Mouse (Mus musculus) liver, embryonic 16.5 days (tissue): ENCODE data around the gene Hspa13. TPM values are rescaled to one million over a fixed set of nuclear protein-coding genes. Genes with fewer than 3 reads are reported as not detected.

ENCODE experiments used
- ATAC-seq: fragments of 200-750 bp; cut with Nextera tagmentation; 2 replicates; pipeline ENCODE4 v1.8.0; 2017; ENCODE audit warnings: low read depth, mild to moderate bottlenecking, moderate number of reproducible peaks, moderate library complexity
- H3K27ac ChIP-seq: fragments of 300-500 bp; sonication (generic); 2 replicates; pipeline ENCODE4 v1.5.1; 2014; ENCODE audit warnings: mild to moderate bottlenecking, low read length
- H3K27me3 ChIP-seq: fragments of 300-500 bp; sonication (generic); 2 replicates; pipeline ENCODE4 v1.6.1; 2014; ENCODE audit warnings: low read depth, low read length, mixed read lengths; ENCODE audit not compliant: control insufficient read depth, insufficient read depth
- H3K36me3 ChIP-seq: fragments of 300-500 bp; sonication (generic); 2 replicates; pipeline ENCODE4 v1.6.1; 2014; ENCODE audit warnings: mild to moderate bottlenecking; ENCODE audit not compliant: control insufficient read depth, insufficient read depth
- H3K4me1 ChIP-seq: fragments of 300-500 bp; sonication (generic); 2 replicates; pipeline ENCODE4 v1.6.1; 2014; ENCODE audit warnings: low read depth, low read length, mixed read lengths; ENCODE audit not compliant: control insufficient read depth
- H3K4me2 ChIP-seq: fragments of 300-500 bp; sonication (generic); 2 replicates; pipeline ENCODE4 v1.6.1; 2014; ENCODE audit warnings: low read depth, low read length, mixed read lengths
- H3K4me3 ChIP-seq: fragments of 300-500 bp; sonication (generic); 2 replicates; pipeline ENCODE4 v1.5.1; 2014; ENCODE audit warnings: low read depth, mild to moderate bottlenecking, low read length
- H3K9ac ChIP-seq: fragments of 300-500 bp; sonication (generic); 2 replicates; pipeline ENCODE4 v1.6.1; 2014; ENCODE audit warnings: low read depth, low read length
- H3K9me3 ChIP-seq: fragments of 300-500 bp; sonication (generic); replicated peaks from 2 replicates; pipeline ENCODE4 v1.6.1; 2016; ENCODE audit warnings: low read length; ENCODE audit not compliant: control insufficient read depth
- WGBS: fragments of 180-500 bp; shearing (Covaris S2); extraction: QIAGEN DNeasy Blood & Tissue Kit; methylation state at CpG from one replicate; pipeline ENCODE4 v1.1.7; 2014; ENCODE audit not compliant: insufficient replicate concordance; 5-methylcytosine and 5-hydroxymethylcytosine counted together
- microRNA-seq: library from miRNA; unstranded; fragments of <30 nt; microRNA quantifications from one replicate; pipeline ENCODE4, GENCODE M21; 2016
- polyA plus RNA-seq: library from polyadenylated mRNA; unstranded; fragments of >200 nt; fragmentation: Nextera tagmentation; extraction: Ambion mirVana; gene quantifications from 2 replicates; pipeline ENCODE4 v1.2.1, GENCODE M21; 2015

The Hspa13 gene
- polyA plus RNA-seq, 1 experiment from 2014 or later = 8.6 TPM

GRCm38 (mm10) chr16:75717405-75718173, 49.3 kb downstream of the Hspa13 start:
- Histone ChIP-seq H3K27ac (peak overlapping the region; percentile 73), H3K4me1 (no peaks in the 10 kb centered on the region), H3K9ac (no peak overlapping the region), H3K36me3 (no peaks in the 10 kb centered on the region), H3K4me2 (no peak overlapping the region), H3K4me3 (no peak overlapping the region), H3K9me3 (no peaks in the 10 kb centered on the region), H3K27me3 (no peaks in the 10 kb centered on the region)
- ATAC-seq = peak; percentile 96
- WGBS = 24% methylated on average over 2 of the region's 2 CpGs

- Histone ChIP-seq H3K36me3 (no peaks in the 10 kb centered on the region), H3K9me3 (no peaks in the 10 kb centered on the region), H3K27ac (no peak overlapping the region), H3K4me2 (no peak overlapping the region), H3K4me1 (no peaks in the 10 kb centered on the region), H3K9ac (no peak overlapping the region), H3K4me3 (no peak overlapping the region), H3K27me3 (no peaks in the 10 kb centered on the region)
- 5% methylated on average over 2 of the region's 2 CpGs for WGBS
- peak; percentile 62 for ATAC-seq
These were observed 70.7 kb downstream of the Hspa13 start for GRCm38 (mm10) chr16:75696176-75696575.

Small RNA genes within 50 kb of the gene (microRNA-seq; reads per million reads assigned to microRNA genes)
- not detected for gene Gm22923

Other genes starting within 250 kb of the Hspa13 start
- not detected in 2 replicates for gene Lipi, start 181.0 kb downstream of the Hspa13 start, polyA plus RNA-seq
- gene Rbm11, start 174.3 kb downstream of the Hspa13 start, polyA plus RNA-seq = not detected in 2 replicates